25 mouse cellular contexts compared by ENCODE assay signal in the genomic region with DNA sequence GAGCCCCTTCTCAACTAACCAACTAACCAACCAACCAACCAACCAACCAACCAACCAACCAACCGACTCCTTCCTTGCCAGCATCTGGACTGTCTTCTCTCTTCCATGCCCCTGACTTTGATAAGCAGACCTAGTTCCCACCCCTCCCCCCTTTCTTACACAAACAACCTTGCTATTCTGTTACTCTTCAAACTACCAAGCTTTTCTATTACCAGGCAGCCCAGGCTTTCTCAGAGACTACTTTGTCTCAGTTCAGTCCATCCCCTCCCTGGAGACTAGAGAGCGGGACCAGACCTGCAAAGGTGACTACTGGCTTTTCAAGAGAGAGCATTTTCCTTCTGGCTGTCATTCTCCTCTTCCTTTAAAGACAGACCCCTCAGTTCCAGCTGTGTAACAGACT. TPM values are rescaled to one million over a fixed set of nuclear protein-coding genes. Genes with fewer than 3 reads are reported as not detected.
A peak's percentile ranks its signal among the peaks of the same experiment; 100 is the strongest.
DNase-seq lines count a peak whose midpoint lies in the region; ATAC-seq and TF ChIP-seq lines count a peak whose summit lies in the region.
"Had no signal": no experiment of that assay in that cellular context is flagged by ENCODE, and none has a peak within 500 bp of the region (broad histone marks: within the 10 kb centered on the region; RNA-seq: fewer than 3 reads in every experiment).

No protein-coding gene starts in this region.

- no peaks in the 10 kb centered on the region for H3K27me3 ChIP-seq in liver, adult 2 months (ENCODE audit: control insufficient read depth, insufficient read depth, low read length)
- no peaks in the 10 kb centered on the region; the same call in 1 of the 2 replicates for H3K27me3 ChIP-seq in liver, embryonic 12.5 days (replicated peaks)
- H3K27me3 ChIP-seq: forebrain, embryonic 13.5 days; heart, embryonic 13.5 days; Patski had no signal

- H3K27ac ChIP-seq in liver, adult 2 months (replicated peaks; ENCODE audit: insufficient read depth, low read depth, low read length): peak overlapping the region; percentile 66
- no peak overlapping the region for H3K27ac ChIP-seq in liver, embryonic 12.5 days
- H3K27ac ChIP-seq: forebrain, embryonic 10.5 days; forebrain, embryonic 13.5 days; heart, adult 2 months; heart, embryonic 10.5 days; heart, embryonic 13.5 days; hindbrain, embryonic 14.5 days; hindbrain, postnatal 0 days had no signal

- no peaks in the 10 kb centered on the region for H3K79me2 ChIP-seq in liver, adult 2 months (ENCODE audit: control insufficient read depth, insufficient read depth, low read length)

- H3K4me2 ChIP-seq in liver, embryonic 12.5 days: no peak overlapping the region
- H3K4me2 ChIP-seq: forebrain, embryonic 13.5 days; heart, embryonic 13.5 days; hindbrain, embryonic 14.5 days had no signal

- peak; percentile 4 for DNase-seq in embryo, embryonic 9.5 days (ENCODE audit: extremely low spot score)
- no peak for DNase-seq in embryo, embryonic 10 days (ENCODE audit: low spot score)
- no peak for DNase-seq in liver, adult 2 months (ENCODE audit: extremely low read depth, low read depth, low spot score)
- DNase-seq in testis, postnatal 14 days (ENCODE audit: low spot score): peak; percentile 78
- no peak for DNase-seq in testis, postnatal 10 days (ENCODE audit: low spot score)
- DNase-seq: adrenal gland, postnatal 14 days; cerebellum, adult 11 months; cerebellum, adult 2 months; cerebellum, adult 9-11 months; cerebellum, postnatal 25 days; embryo, embryonic 11 days; gastrocnemius, postnatal 10 days; gastrocnemius, postnatal 36 days; heart, adult 2 months; heart, postnatal 14 days; heart, postnatal 4 days had no signal

- H3K36me3 ChIP-seq in liver, adult 2 months (ENCODE audit: control insufficient read depth, insufficient read depth, low read length): no peaks in the 10 kb centered on the region
- no peaks in the 10 kb centered on the region for H3K36me3 ChIP-seq in liver, embryonic 12.5 days
- H3K36me3 ChIP-seq: forebrain, embryonic 10.5 days; heart, embryonic 10.5 days; heart, embryonic 13.5 days had no signal

- TF ChIP-seq POLR2A in liver, adult 2 months (IDR thresholded peaks at IDR 0.05; ENCODE audit: extremely low read depth, insufficient read depth, low read length): no peak

- peaks cover 16% of the 10 kb centered on the region for H3K4me1 ChIP-seq in liver, adult 2 months (ENCODE audit: control insufficient read depth, insufficient read depth, low read length)
- H3K4me1 ChIP-seq in liver, embryonic 12.5 days: peaks cover 27% of the 10 kb centered on the region

- 67% methylated on average over 2 of the region's 2 CpGs for WGBS in liver, adult 2 months
- 51% methylated on average over 2 of the region's 2 CpGs for WGBS in liver, embryonic 12.5 days (ENCODE audit: insufficient replicate concordance)

- no peaks in the 10 kb centered on the region for H3K9me3 ChIP-seq in liver, embryonic 12.5 days (replicated peaks)
- H3K9me3 ChIP-seq: forebrain, embryonic 10.5 days; forebrain, embryonic 13.5 days; heart, embryonic 10.5 days; heart, embryonic 13.5 days had no signal

- H3K9ac ChIP-seq in liver, adult 2 months (ENCODE audit: low read depth, low read length): no peak overlapping the region
- H3K9ac ChIP-seq in liver, embryonic 12.5 days: no peak overlapping the region
- H3K9ac ChIP-seq: forebrain, embryonic 13.5 days; heart, embryonic 13.5 days; hindbrain, embryonic 14.5 days had no signal

- no peak for ATAC-seq in liver, embryonic 12.5 days
- ATAC-seq: forebrain, embryonic 13.5 days; forebrain, embryonic 16.5 days; hindbrain, postnatal 0 days; Patski had no signal

- H3K4me3 ChIP-seq in liver, adult 2 months (ENCODE audit: insufficient read depth, low read depth, low read length): no peak overlapping the region
- H3K4me3 ChIP-seq in liver, embryonic 12.5 days: no peak overlapping the region
- H3K4me3 ChIP-seq: forebrain, embryonic 10.5 days; forebrain, embryonic 13.5 days; heart, adult 2 months; heart, embryonic 10.5 days; heart, embryonic 13.5 days had no signal

- no peak for TF ChIP-seq CTCF in liver, adult 2 months (IDR thresholded peaks at IDR 0.05; ENCODE audit: low read depth, low read length)

RNA-seq across cellular contexts. Expression of a gene that starts 41.2 kb away (rescaled TPM):
- total RNA-seq in liver, adult 2 months (2014; rRNA removed): 15.4 and 15.6 TPM in 2 replicates
- polyA plus RNA-seq in liver, adult 2 months (2012; rRNA removed): 4.3 TPM in 2 replicates
- polyA plus RNA-seq in liver, embryonic 12.5 days (2016; fragmentation: Nextera tagmentation; extraction: Ambion mirVana): 22.3 and 23.6 TPM in 2 replicates

Comparison
In these comparisons a context has a peak if more than half of its experiments do, and no peak if none do; other contexts are left out.
1. DNase-seq: peak in embryo, embryonic 9.5 days (single experiment) and testis, postnatal 14 days (single experiment); none in embryo, embryonic 10 days (single experiment), liver, adult 2 months (single experiment) and testis, postnatal 10 days (single experiment).